8 mouse cellular contexts compared by ENCODE assay signal in the genomic region with DNA sequence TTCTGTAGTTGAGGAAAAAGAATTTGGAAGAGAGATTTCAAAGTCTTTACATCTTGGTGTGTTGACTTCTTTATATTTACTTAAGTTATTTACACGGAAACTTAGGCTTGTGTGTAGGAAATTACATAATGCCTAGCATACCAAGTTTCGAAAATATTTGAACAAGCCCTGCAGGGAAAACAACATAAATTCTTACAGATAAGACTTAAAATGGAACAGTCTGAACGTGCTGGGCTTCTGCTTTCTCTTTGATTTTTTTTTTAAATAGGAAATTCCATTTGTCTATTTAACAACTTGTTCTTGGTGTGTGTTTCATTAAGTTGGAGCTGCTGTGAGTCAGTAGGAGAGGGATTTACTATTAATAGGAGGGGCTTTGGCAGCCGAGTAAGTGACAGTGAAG. TPM values are rescaled to one million over a fixed set of nuclear protein-coding genes. Genes with fewer than 3 reads are reported as not detected.
DNase-seq lines count a peak whose midpoint lies in the region; ATAC-seq and TF ChIP-seq lines count a peak whose summit lies in the region.

No protein-coding gene starts in this region.

- TF ChIP-seq CTCF in brain, embryonic 14.5 days (IDR thresholded peaks at IDR 0.05; ENCODE audit: borderline replicate concordance, extremely low read depth, insufficient read depth, insufficient read length), result no peak
- no peak for TF ChIP-seq CTCF in hindbrain, postnatal 0 days (IDR thresholded peaks at IDR 0.05; ENCODE audit: low read depth)

- no peaks in the 10 kb centered on the region for H3K36me3 ChIP-seq in heart, embryonic 12.5 days
- H3K36me3 ChIP-seq in hindbrain, postnatal 0 days (ENCODE audit: insufficient read depth, low read length), result no peaks in the 10 kb centered on the region
- H3K36me3 ChIP-seq in midbrain, embryonic 12.5 days, result no peaks in the 10 kb centered on the region

- 15% methylated on average over 4 of the region's 4 CpGs for WGBS in heart, embryonic 12.5 days
- 34% methylated on average over 4 of the region's 4 CpGs for WGBS in hindbrain, postnatal 0 days
- WGBS in midbrain, embryonic 12.5 days, result 34% methylated on average over 4 of the region's 4 CpGs

- H3K9me3 ChIP-seq in heart, embryonic 12.5 days (replicated peaks), result 0 out of 2 replicates have a peak, but pooled peaks cover 3% of the 10 kb centered on the region
- no peaks in the 10 kb centered on the region for H3K9me3 ChIP-seq in hindbrain, postnatal 0 days (ENCODE audit: low read length)
- H3K9me3 ChIP-seq in midbrain, embryonic 12.5 days, result no peaks in the 10 kb centered on the region

- no peak for TF ChIP-seq POLR2A in brain, embryonic 14.5 days (IDR thresholded peaks at IDR 0.05; ENCODE audit: borderline replicate concordance, extremely low read depth, insufficient read depth, insufficient read length, poor library complexity, severe bottlenecking)

- DNase-seq in heart, adult 9 months (ENCODE audit: low spot score in 2 of 2), result no peak
- peak; percentile 19 for DNase-seq in brain, embryonic 14.5 days (ENCODE audit: low read depth)
- no peak for DNase-seq in hindbrain, postnatal 0 days (ENCODE audit: low spot score)
- DNase-seq in cerebellum, adult 11 months, result no peak

- H3K4me1 ChIP-seq in heart, embryonic 12.5 days (replicated peaks), result 0 out of 2 replicates have a peak, but pooled peaks cover 5% of the 10 kb centered on the region
- no peaks in the 10 kb centered on the region for H3K4me1 ChIP-seq in hindbrain, postnatal 0 days (ENCODE audit: insufficient read depth, low read length)
- H3K4me1 ChIP-seq in midbrain, embryonic 12.5 days, result no peaks in the 10 kb centered on the region

- peak overlapping the region; percentile 54; the same call in 1 of the 2 replicates for H3K27ac ChIP-seq in heart, embryonic 12.5 days (ENCODE audit: poor library complexity, severe bottlenecking)
- no peak overlapping the region for H3K27ac ChIP-seq in hindbrain, postnatal 0 days
- no peak overlapping the region for H3K27ac ChIP-seq in midbrain, embryonic 12.5 days (replicated peaks)

- peak overlapping the region; percentile 60 for H3K9ac ChIP-seq in heart, embryonic 12.5 days
- H3K9ac ChIP-seq in hindbrain, postnatal 0 days (replicated peaks; ENCODE audit: low read length), result no peak overlapping the region
- H3K9ac ChIP-seq in midbrain, embryonic 12.5 days (replicated peaks), result no peak overlapping the region; the same call in 1 of the 2 replicates

- H3K27me3 ChIP-seq in heart, embryonic 12.5 days (replicated peaks), result no peaks in the 10 kb centered on the region
- no peaks in the 10 kb centered on the region for H3K27me3 ChIP-seq in hindbrain, postnatal 0 days (ENCODE audit: insufficient read depth, low read length)
- H3K27me3 ChIP-seq in midbrain, embryonic 12.5 days, result no peaks in the 10 kb centered on the region

- H3K4me2 ChIP-seq in heart, embryonic 12.5 days, result peak overlapping the region; percentile 66
- peak overlapping the region; percentile 57 for H3K4me2 ChIP-seq in hindbrain, postnatal 0 days (ENCODE audit: low read depth, low read length)
- H3K4me2 ChIP-seq in midbrain, embryonic 12.5 days (replicated peaks), result peak overlapping the region; percentile 54

- H3K4me3 ChIP-seq in heart, embryonic 12.5 days, result peak overlapping the region; percentile 81
- H3K4me3 ChIP-seq in hindbrain, postnatal 0 days (ENCODE audit: low read length), result peak overlapping the region; percentile 46
- H3K4me3 ChIP-seq in midbrain, embryonic 12.5 days, result peak overlapping the region; percentile 58

- ATAC-seq in heart, embryonic 12.5 days (ENCODE audit: insufficient number of reproducible peaks, low FRiP score), result no peak
- no peak for ATAC-seq in hindbrain, postnatal 0 days
- no peak for ATAC-seq in midbrain, embryonic 12.5 days (ENCODE audit: low FRiP score, low read depth)
- no peak for ATAC-seq in megakaryocyte progenitor cell, adult 5-6 weeks (replicated peaks; ENCODE audit: poor library complexity)
- no peak for ATAC-seq in activated CD4-positive, CD25-positive, alpha-beta regulatory T cell, adult 4 months

RNA-seq across cellular contexts. Expression of a gene that starts 3.9 kb away (rescaled TPM):
- polyA plus RNA-seq in heart, embryonic 12.5 days (2016; fragmentation: Nextera tagmentation; extraction: Ambion mirVana), result 42.7 and 48.2 TPM in 2 replicates
- polyA plus RNA-seq in brain, embryonic 14.5 days (2012; rRNA removed), result 25.8 and 28.4 TPM in 2 replicates
- 35.7 and 55.3 TPM in 2 replicates for total RNA-seq in hindbrain, postnatal 0 days (2014; rRNA removed)
- 14.5 and 16.8 TPM in 2 replicates for polyA plus RNA-seq in hindbrain, postnatal 0 days (2015; fragmentation: Nextera tagmentation; extraction: Ambion mirVana)
- 48.7 and 53.2 TPM in 2 replicates for polyA plus RNA-seq in midbrain, embryonic 12.5 days (2016; fragmentation: Nextera tagmentation; extraction: Ambion mirVana)
- total RNA-seq in megakaryocyte progenitor cell, adult 5-6 weeks (2015), result 123 TPM in 2 replicates
- total RNA-seq in megakaryocyte progenitor cell, adult 5-6 weeks (2017), result 512 and 624 TPM in 2 replicates
- 10 to 100 TPM; 89.1 to 96.9 TPM for polyA plus RNA-seq in activated CD4-positive, CD25-positive, alpha-beta regulatory T cell, adult 4 months (2017; shearing (Covaris generic))
